Mouse (Mus musculus) hindbrain, postnatal 0 days (tissue): ENCODE measurements around the gene Rp2. TPM values are rescaled to one million over a fixed set of nuclear protein-coding genes. Genes with fewer than 3 reads are reported as not detected.

ENCODE experiments used
- ATAC-seq: fragments of 200-750 bp; cut with Nextera tagmentation; 2 replicates; pipeline ENCODE4 v1.8.0; 2017; ENCODE audit warnings: mild to moderate bottlenecking, moderate TSS enrichment, moderate library complexity
- DNase-seq: peaks from one replicate; pipeline ENCODE4 v3.0.0-alpha.2; 2015; ENCODE audit warnings: low spot score
- H3K27ac ChIP-seq: fragments of 300-500 bp; sonication (generic); 2 replicates; pipeline ENCODE4 v1.5.1; 2014; ENCODE audit warnings: mild to moderate bottlenecking
- H3K27me3 ChIP-seq: fragments of 300-500 bp; sonication (generic); 2 replicates; pipeline ENCODE4 v1.6.1; 2014; ENCODE audit warnings: low read length, mixed read lengths; ENCODE audit not compliant: insufficient read depth
- H3K36me3 ChIP-seq: fragments of 300-500 bp; sonication (generic); 2 replicates; pipeline ENCODE4 v1.6.1; 2014; ENCODE audit warnings: low read length, mixed read lengths; ENCODE audit not compliant: insufficient read depth
- H3K4me1 ChIP-seq: fragments of 300-500 bp; sonication (generic); 2 replicates; pipeline ENCODE4 v1.6.1; 2014; ENCODE audit warnings: antibody characterized with exemption, low read length, mixed read lengths; ENCODE audit not compliant: insufficient read depth
- H3K4me2 ChIP-seq: fragments of 300-500 bp; sonication (generic); 2 replicates; pipeline ENCODE4 v1.6.1; 2014; ENCODE audit warnings: low read depth, mild to moderate bottlenecking, low read length, moderate library complexity, mixed read lengths
- H3K4me3 ChIP-seq: fragments of 300-500 bp; sonication (generic); 2 replicates; pipeline ENCODE4 v1.5.1; 2014; ENCODE audit warnings: low read length
- H3K9ac ChIP-seq: fragments of 300-500 bp; sonication (generic); replicated peaks from 2 replicates; pipeline ENCODE4 v1.6.1; 2014; ENCODE audit warnings: mild to moderate bottlenecking, low read length, moderate library complexity, mixed read lengths
- H3K9me3 ChIP-seq: fragments of 300-500 bp; sonication (generic); 2 replicates; pipeline ENCODE4 v1.6.1; 2016; ENCODE audit warnings: low read length, mixed read lengths
- CTCF ChIP-seq: IDR thresholded peaks from 2 replicates; pipeline ENCODE4 v1.5.1; 2016; ENCODE audit warnings: antibody characterized with exemption, control low read depth, low read depth
- WGBS: fragments of 180-500 bp; shearing (Covaris S2); extraction: QIAGEN DNeasy Blood & Tissue Kit; methylation state at CpG from one replicate; pipeline ENCODE4 v1.1.7; 2014; 5-methylcytosine and 5-hydroxymethylcytosine counted together
- polyA plus RNA-seq: library from polyadenylated mRNA; unstranded; fragments of >200 nt; fragmentation: Nextera tagmentation; extraction: Ambion mirVana; gene quantifications from 2 replicates; pipeline ENCODE4 v1.2.1, GENCODE M21; 2015
- total RNA-seq: library from RNA; depleted of rRNA; stranded (reverse); fragments of >200 nt; gene quantifications from 2 replicates; pipeline ENCODE4 v1.2.3, GENCODE M21; 2014

Gene Rp2
- total and polyA plus RNA-seq, 2 experiments from 2014 or later = 11.3 to 12.5 TPM

GRCm38 (mm10) chrX:20404068-20404467, 39.8 kb downstream of the Rp2 start:
- ATAC-seq = no peak

DNA sequence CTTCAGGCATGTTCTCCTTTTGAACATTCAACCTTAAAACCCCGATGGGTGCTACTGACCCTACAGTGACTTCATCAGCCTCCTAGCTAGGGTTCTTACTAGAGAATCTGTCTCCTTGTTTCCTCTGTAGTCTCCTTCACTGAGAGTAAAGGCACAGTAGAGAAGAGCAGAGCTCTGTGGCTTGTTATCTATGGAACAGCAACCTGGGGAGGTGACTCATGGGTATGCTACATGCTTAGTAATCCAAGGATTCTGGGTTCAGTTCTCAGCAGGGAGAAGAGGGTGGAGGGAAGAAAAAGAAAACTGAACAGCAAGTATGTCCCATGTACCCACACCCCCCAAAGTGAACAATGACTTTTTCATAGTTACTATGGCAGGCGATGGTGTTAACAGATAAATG, 42.6 kb downstream of the Rp2 start:
- Histone ChIP-seq H3K9ac (no peak overlapping the region), H3K9me3 (no peaks in the 10 kb centered on the region), H3K27me3 (no peaks in the 10 kb centered on the region), H3K4me1 (no peaks in the 10 kb centered on the region), H3K4me3 (no peak overlapping the region), H3K36me3 (no peaks in the 10 kb centered on the region), H3K27ac (no peak overlapping the region), H3K4me2 (no peak overlapping the region)
- ATAC-seq = no peak
- no peak for TF ChIP-seq CTCF
- no peak for DNase-seq
- 97% methylated on average over 2 of the region's 2 CpGs for WGBS

More at GRCm38 (mm10) chrX:20404068-20404467, 39.8 kb downstream of the Rp2 start:
- no peaks in the 10 kb centered on the region for H3K4me1 ChIP-seq
- TF ChIP-seq CTCF = peak; percentile 66
- H3K27me3 ChIP-seq = no peaks in the 10 kb centered on the region
- DNase-seq = peak; percentile 20
- H3K27ac ChIP-seq = no peak overlapping the region
- no peaks in the 10 kb centered on the region for H3K9me3 ChIP-seq
- no peak overlapping the region for H3K9ac ChIP-seq
- H3K36me3 ChIP-seq = no peaks in the 10 kb centered on the region
- no peak overlapping the region for H3K4me3 ChIP-seq
- no peak overlapping the region for H3K4me2 ChIP-seq
- WGBS = 77% methylated on average over 4 of the region's 4 CpGs

- Histone ChIP-seq H3K27me3 (no peaks in the 10 kb centered on the region), H3K9me3 (no peaks in the 10 kb centered on the region), H3K9ac (no peak overlapping the region), H3K4me1 (no peaks in the 10 kb centered on the region), H3K36me3 (no peaks in the 10 kb centered on the region), H3K4me3 (no peak overlapping the region), H3K4me2 (no peak overlapping the region), H3K27ac (no peak overlapping the region)
- no peak for TF ChIP-seq CTCF
- no peak for ATAC-seq
- DNase-seq = no peak
- 78% methylated on average over 2 of the region's 2 CpGs for WGBS
Measured at GRCm38 (mm10) chrX:20407676-20408075, 43.4 kb downstream of the Rp2 start.

- Histone ChIP-seq H3K4me1 (no peaks in the 10 kb centered on the region), H3K4me2 (no peak overlapping the region), H3K9ac (no peak overlapping the region), H3K9me3 (no peaks in the 10 kb centered on the region), H3K36me3 (no peaks in the 10 kb centered on the region), H3K27ac (no peak overlapping the region), H3K27me3 (no peaks in the 10 kb centered on the region), H3K4me3 (no peak overlapping the region)
- TF ChIP-seq CTCF = no peak
- 89% methylated on average over 4 of the region's 4 CpGs for WGBS
- ATAC-seq (no peak), DNase-seq (no peak)
Measured at GRCm38 (mm10) chrX:20411382-20411781, 47.1 kb downstream of the Rp2 start.

DNA sequence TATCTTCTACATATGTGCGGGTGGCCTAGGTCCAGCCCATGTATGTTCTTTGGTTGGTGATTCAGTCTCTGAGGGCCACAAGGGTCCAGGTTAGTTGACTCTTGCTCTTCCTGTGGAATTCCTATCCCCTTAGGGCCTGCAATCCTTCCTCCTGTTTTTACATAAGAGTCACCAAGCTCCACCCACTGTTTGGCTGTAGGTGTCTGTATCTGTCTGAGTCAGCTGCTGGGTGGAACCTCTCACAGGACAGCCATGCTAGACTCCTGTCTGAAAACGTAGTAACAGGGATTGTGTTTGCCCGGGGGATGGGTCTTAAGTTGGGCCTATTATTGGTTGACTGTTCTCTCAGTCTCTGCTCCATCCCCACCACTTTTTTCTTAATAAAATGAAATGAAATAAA, 47.9 kb downstream of the Rp2 start:
- Histone ChIP-seq H3K27ac (no peak overlapping the region), H3K9ac (no peak overlapping the region), H3K36me3 (no peaks in the 10 kb centered on the region), H3K27me3 (no peaks in the 10 kb centered on the region), H3K4me1 (no peaks in the 10 kb centered on the region), H3K4me3 (no peak overlapping the region), H3K4me2 (no peak overlapping the region), H3K9me3 (no peaks in the 10 kb centered on the region)
- TF ChIP-seq CTCF = no peak
- DNase-seq (no peak), ATAC-seq (no peak)
- WGBS = 87% methylated on average over 3 of the region's 3 CpGs

DNA sequence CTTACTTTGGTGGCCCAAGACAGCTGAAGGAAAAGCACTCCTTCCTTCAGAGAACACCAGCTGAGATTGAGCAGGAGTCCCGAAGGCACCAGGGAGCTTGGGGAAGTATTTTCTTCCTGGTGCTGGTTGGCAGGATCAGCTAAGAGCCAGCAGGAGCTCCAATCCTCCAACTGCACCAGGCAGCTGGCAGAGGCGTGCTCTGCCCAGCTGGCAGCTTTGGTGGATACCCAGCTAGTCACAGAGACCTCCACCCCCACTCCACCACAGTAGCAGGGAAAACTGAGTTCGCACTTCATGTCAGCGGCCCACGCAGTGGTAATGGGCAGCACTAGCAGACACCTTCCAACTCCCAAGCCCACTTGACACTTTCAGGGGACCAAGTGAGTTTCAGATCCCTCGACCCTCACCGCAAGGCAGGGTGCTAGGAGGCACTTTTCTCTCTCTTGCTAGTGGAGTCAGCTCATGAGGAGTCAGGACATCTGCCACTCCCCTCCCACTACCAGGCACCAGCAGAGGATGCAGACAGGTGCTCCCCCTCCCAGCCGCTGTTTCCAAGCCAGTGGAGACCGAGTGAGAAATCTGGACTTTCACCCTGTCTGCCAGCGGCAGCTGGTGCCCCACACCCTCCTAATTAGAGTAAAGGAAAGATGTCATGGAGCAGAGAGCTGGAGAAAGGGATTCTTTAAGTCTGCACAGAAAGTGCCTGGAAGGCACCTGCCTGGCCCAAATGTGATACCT, 50.8 kb downstream of the Rp2 start:
- Histone ChIP-seq H3K4me1 (no peaks in the 10 kb centered on the region), H3K36me3 (no peaks in the 10 kb centered on the region), H3K4me2 (no peak overlapping the region), H3K27me3 (no peaks in the 10 kb centered on the region), H3K9ac (no peak overlapping the region), H3K4me3 (no peak overlapping the region), H3K9me3 (no peaks in the 10 kb centered on the region), H3K27ac (no peak overlapping the region)
- WGBS = 54% methylated on average over 10 of the region's 10 CpGs
- TF ChIP-seq CTCF = no peak
- peak; percentile 82 for ATAC-seq
- DNase-seq = peak; percentile 43

- no peak for TF ChIP-seq CTCF
- WGBS = 93% methylated on average over 2 of the region's 2 CpGs
- H3K27ac ChIP-seq = no peak overlapping the region
Measured at GRCm38 (mm10) chrX:20418461-20418860, 54.2 kb downstream of the Rp2 start.

More at GRCm38 (mm10) chrX:20418461-20418860, 54.2 kb downstream of the Rp2 start:
- no peaks in the 10 kb centered on the region for H3K4me1 ChIP-seq
- H3K36me3 ChIP-seq = no peaks in the 10 kb centered on the region
- no peak overlapping the region for H3K4me3 ChIP-seq
- no peak overlapping the region for H3K4me2 ChIP-seq
- no peak overlapping the region for H3K9ac ChIP-seq
- ATAC-seq = no peak
- H3K27me3 ChIP-seq = no peaks in the 10 kb centered on the region
- no peaks in the 10 kb centered on the region for H3K9me3 ChIP-seq
- DNase-seq = no peak
